Mouse (Mus musculus): ENCODE results near the gene Cyld.
"Not testable (repeated sequence)": the region's sequence is repeated elsewhere in the genome, so short reads cannot be mapped to it uniquely, and the experiment has no call there.

The Cyld gene

DNA sequence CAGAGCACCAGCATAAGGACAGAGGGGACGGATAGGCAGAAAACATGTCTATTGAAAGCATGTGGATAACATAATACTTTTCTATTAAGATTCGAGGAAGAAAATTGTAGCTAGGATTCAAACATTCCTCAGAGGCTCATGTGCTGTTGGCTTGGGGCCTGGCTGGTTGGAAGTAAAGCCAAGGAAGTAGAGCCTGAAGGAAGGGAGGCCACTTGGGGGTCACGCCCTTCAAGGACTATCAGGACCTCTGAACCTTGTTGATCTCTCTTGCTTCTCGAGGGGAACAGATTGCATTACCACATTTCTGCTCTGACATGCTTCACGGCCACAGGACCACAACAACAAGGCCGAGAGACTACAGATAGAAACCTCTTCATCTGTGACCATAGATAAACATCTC lies 7.7 kb upstream of the Cyld start:
- no peak for DNase-seq (ENCODE audit: low read depth)

DNA sequence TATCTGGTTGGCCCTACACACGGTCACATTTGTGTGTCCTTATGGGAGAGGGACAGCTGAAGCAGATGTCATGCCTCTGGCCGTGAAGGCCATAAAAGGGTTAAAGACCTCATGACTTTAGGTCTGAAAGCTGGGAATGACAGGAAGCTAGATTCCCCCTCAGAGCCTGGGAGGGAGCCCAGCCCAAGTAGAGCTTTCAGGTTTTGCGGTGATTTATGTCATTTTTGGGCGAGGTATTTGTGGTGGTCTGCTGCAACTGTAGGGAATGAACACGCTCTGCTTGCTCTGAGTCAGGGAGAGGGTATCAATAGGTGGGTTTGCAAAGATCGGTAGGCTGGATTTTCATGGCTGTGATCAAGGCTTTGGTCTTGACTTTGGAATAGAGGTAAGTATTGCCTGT lies 6.9 kb upstream of the Cyld start:
- no peak for DNase-seq (ENCODE audit: low read depth)

DNA sequence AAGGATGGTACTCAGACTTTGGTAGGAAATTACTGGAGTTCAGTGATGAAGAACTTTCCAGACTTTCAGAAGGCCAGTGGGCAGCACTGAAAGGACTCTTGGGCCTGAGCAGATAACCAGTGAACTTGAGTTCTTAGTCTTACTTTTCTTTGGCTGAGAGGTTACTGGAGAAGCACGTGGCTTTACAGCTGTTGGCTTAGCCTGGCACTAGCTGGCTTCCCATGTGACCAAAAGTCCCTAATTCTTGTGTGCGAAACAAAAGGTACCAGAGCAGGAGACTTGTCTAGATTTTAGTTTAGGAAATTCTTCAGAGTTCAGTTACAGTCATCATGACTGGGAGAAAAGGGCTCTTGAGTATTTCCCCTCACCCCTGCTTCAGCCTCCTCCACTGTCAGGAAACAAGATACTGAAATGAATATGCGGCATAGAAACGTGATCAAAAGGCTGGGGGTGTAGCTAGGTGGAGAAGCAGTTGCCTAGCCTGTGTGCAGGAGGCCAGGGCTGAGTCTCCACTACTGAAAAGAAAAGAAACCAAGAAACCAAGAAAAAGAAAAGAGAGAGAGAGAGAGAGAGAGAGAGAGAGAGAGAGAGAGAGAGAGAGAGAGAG lies 5.4 kb upstream of the Cyld start:
- DNase-seq (ENCODE audit: low read depth), result no peak

DNA sequence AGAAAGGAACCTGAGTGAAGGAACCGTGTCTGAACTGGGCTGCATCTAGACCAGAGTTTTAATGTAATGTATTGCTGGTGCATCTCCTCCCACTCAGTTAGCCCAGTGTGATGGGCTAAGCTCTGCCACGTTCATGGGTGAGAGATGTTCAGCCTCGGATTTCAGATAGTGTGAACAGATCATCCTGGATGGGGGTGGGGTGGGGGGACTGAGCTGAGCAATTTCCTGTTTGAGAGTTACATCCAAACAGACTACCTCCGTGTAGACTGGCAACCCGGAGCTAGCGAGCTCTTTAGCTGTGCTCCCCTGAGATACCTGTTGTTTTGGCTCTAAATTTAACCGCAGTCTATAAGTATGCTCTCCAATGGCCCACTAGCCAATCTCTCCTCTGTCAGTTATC lies 4.9 kb upstream of the Cyld start:
- no peak for DNase-seq (ENCODE audit: low read depth)

DNA sequence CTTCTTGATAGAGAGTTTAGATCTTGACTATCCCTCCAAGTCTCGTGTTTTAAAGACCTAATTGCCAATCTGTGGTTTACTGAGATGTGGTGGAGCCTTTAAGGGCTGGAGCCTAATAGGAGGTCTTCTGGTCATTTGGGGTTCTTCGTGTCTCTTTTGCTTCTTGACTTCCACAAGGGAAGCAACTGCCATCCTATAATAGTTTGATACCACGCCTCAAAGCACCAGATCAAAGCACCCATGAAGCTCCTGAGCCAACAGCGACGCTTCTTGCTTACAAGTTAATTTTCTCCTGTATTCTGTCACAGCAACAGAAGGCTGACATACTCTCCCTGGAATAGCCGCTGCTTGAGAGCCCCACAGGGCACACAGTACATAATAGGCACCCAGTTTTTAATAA lies 4.0 kb upstream of the Cyld start:
- no peak for DNase-seq (ENCODE audit: low read depth)

DNA sequence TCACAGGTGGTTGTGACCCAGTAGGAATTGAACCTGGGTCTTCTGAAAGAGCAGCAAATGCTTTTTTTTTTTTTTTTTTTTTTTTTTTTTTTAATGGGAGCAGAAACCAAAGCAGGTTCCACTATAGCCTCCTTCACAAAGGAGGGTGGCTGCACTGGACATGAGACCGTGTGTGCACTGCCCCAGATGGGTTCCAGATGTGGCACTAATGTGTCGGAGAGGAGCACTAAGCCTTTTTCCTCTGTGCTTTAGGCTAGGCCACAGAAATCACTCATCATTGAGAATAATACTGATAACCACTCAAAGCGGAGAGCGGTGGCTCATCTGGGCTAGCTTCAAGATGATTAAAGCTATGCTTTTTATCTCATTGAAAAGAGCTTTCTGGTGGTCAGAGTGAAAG lies 3.5 kb upstream of the Cyld start:
- DNase-seq (ENCODE audit: low read depth), result no peak

DNA sequence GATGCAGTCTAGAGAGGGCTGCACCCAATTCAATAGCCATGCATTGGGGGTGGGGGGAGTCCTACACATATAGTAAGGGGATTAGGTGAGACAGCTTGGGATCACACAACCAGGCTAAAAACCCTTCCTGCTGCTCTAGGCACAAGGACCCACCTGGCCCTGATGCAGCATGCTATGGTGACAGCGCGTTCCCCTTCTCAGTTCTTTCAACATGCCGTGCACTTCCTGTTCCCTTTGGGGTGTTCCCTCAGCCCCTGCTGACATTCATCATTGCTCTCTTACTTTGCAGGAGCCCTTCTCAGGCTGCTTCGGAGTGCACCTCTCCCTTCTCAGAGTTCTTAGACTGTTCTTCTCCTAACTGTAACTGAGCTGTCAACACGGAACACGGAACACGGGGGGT lies 2.5 kb upstream of the Cyld start:
- DNase-seq (ENCODE audit: low read depth), result no peak

DNA sequence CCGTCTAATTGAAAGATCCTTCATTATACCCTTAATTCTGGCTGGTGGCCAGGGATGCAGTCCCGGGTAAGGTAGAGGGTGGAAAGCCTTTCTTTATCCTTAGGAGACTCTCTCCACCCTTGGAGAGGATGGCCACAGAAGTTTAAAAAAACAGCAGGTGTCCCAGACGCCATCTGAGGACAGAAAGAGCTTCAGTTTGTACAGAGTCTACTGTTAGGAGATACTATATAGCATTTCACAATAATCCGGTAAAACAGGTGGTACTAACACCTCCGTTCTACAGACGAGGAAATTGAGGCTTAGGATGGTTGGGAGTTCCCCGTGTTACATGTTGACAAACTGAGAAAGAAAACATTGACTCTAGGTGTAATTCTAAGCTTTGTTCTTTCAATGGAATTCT lies 600 bp upstream of the Cyld start:
- DNase-seq (ENCODE audit: low read depth), result no peak

DNA sequence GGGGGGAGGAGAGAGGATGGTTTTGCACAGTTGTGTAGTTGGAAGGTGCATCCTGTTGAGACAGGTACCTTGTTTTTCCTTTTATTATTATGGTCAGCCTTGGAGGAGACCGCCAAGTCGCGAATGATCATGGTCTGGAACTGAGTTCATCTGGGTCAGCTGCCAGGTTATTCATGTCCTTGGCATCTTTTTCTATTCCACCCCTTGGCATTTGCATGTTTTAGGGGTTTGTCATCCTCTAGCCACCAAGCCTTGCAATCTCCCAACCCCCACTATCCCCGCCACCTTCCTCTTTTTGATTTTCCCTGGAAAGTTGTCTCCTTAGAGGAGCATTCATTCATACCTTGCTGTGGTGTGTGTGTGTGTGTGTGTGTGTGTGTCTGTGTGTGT lies 809 bp downstream of the Cyld start:
- no peak for DNase-seq (ENCODE audit: low read depth)

DNA sequence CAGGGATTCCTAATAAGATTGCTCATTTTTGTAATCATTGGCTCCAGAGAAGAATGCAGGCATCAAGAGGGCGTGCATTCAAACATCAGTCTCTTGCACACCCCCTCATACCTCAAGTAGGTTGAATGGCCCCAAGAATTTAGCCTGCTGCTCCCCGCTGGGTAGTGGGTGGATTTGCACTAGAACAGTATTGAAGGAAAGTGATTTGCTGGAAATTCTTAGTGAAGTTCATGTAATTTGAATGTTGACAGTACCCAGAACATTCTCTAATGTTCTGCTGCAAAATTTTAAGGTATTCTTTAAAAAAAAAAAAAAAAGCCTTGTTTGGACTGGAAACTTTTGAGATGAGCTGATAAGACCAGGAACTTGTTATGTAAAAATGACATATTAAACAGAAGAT lies 1.2 kb downstream of the Cyld start:
- DNase-seq (ENCODE audit: low read depth), result no peak

DNA sequence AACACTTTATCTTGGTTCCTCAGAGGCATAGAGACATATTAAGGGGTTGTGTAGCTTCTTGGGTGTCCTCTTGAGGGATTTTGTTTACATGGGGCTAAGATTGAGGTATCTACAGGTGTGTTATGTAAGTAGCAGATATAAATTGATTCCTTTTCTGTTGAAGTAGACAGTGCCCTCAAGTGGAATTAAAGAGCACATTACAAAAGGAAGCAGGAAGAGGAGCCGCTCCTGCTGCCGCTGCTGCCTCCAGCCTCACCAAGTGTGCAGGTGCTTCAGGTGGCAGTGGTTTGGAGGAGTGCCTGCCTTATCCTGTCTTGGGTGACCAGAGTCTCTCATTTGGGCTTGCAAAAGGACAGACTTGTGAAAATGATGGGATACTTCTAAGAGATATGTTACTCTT lies 4.8 kb downstream of the Cyld start:
- DNase-seq (ENCODE audit: low read depth), result no peak

DNA sequence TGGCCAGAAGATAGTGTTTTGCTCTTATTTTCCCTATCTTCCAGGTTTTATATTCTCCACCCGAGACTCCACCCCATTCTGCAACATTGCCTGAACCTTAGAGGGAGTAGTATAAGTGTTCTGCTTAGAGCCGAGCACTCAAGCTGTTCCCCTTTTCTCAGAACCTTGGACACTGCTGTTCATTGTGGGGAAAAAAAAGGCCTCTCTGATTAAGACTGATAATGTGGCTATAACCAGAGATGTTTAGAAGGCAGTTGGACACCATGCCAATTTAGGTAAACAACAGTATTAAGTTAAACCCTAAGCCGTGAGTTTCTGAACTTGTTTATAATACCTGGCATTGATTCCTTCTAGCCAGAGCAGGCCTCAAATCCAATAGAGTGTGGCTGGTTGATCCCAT lies 6.0 kb downstream of the Cyld start:
- DNase-seq (ENCODE audit: low read depth), result no peak

DNA sequence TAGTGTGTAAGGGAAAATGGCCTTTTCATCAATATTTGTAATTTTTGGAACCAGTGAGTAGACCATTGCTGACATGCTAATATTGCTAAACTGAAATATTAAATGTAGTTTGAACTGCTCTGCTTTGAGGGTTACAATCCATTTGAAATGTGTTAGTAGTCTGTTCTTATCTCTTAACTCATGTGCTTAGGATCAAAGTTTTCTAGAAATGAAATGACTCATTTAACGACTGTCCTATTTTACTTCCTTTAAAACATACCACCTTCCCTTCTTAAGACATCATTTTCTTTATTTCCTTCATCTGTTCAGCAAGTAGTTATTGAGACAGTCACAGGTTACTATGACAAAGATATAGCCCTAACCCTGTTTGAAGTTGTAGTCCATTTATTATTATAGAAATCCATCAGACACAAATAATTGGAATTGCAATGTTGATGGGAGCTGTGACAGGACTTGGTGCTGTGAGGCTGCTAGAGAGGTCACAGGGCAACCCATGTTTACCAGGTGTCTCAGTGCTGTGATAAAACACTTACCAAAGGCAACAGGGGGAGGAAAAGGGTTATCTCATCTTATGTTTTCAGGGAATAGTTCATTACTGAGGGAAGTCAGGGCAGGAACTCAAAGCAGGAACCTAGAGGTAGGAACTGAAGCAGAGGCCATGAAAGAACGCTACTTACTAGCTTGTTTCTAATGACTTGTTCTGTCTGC lies 26.6 kb downstream of the Cyld start:
- DNase-seq (ENCODE audit: low read depth), result no peak

DNA sequence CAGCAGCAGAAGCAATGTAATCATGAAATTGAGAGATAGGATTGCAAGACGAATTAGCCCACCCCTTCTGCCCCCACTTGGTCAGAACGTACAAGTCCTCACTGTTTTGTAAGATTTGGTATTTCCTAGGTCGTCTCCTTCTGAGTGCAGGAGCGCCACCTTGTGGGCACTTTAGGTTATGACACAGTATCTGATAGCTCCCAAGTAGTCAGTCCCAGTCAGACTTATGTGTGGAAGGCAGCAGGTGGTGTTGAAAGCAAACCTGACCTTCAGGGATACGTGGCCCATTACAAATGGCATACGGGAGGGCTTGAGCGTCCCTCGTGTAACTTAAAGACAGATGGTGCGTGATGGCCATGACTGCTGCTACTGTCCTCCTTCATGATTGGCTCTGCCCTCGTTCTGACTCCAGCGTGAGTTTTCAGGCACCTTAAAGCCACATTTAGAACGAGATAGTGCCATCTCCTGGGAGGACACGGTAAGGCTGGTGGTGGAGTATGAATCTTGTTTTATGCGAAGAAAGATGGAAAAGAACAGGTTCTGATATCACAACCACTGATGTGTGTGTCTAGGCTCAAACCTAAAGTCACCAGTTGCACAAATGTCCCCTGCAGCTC lies 58.5 kb downstream of the Cyld start:
- peak; percentile 76 for DNase-seq (ENCODE audit: low read depth)

DNA sequence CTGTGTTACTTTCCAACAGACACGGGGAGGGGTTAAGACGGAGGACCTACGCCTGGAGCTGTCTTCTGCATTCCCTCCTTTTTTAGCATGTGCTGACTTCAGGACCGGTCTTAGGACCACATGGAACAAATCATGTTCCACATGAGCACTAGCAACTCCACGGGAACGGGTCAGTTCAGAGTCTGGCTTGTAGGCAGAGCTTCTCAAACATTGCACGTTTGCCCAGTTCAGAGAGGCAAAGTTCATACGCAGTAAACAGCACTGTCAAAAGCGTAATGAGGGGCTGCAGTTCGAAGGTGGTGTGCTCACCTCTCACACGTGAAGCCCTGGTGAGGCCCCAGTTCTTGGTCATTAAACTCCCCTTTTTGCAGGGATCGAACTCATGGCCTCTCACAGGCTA lies 65.2 kb downstream of the Cyld start:
- no peak for DNase-seq (ENCODE audit: low read depth)

DNA sequence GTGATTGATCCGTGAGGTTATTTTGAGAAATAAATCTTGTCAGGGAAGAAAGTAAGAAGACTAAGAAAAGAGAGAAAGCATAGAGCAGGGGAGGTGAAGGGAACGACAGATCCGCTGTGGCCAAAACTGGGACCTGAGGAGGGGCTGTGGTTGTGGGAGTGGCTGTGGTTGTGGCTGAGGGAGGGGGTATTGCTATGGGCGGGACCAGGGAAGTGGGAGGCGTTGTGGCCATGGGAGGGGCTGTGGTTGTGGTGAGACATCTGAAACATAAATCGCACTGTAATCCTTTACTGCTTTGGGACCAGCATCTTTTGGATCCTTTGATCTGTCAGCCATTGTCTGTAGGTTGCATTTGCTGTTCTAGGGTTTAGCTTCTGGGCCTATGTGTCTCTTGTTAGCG lies 74.4 kb downstream of the Cyld start:
- DNase-seq (ENCODE audit: low read depth), result no peak

DNA sequence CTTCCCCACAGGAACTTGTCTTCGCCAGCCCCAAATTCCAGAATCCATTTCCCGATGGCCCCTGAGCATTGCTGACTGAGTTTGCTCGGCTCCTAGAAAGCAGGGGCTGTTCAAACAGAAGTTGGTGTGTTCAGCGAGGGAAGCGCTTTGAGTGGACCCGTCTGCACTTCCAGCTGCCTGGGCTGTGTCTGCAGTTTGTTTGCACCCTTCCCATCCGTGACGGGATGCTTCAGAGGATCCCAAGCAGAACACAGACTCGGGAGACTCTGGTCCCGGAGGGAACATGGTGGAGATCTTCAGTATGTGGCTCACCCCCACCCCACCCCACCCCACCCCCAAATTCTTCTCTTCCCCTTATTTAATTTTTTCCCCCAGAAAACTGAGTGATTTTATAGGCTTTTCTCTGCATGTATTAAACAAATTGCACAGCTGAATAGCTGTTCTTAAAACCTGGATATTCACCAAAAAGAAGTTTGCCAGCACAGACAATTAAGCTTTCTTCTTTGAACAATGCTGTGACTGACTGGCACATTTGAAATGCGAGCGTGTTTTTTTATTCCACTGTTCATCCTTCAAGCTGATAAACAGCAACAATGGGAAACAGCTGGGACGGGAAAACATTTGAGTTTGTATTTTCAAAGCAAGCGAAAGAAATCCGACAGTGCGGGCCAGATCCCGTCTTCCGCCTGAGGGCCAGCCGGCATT lies 77.9 kb downstream of the Cyld start:
- DNase-seq (ENCODE audit: low read depth), result no peak

DNA sequence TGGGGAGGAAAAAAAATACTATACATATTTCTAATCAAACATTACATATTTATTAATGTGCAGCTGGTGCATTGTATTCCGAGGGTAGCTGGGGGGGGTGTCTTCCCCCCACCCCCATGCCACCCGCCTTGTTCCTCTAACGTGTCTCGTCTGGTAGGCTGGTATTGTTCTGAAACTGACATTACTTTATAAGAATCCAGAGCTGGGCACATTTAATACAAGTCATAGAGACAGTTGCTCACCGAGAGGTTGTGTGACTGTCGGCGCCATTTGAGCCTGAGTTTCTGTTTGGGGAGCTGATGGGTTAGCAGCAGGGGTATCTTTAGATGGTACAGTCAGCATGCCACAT lies 78.4 kb downstream of the Cyld start:
- DNase-seq (ENCODE audit: low read depth), result no peak

DNA sequence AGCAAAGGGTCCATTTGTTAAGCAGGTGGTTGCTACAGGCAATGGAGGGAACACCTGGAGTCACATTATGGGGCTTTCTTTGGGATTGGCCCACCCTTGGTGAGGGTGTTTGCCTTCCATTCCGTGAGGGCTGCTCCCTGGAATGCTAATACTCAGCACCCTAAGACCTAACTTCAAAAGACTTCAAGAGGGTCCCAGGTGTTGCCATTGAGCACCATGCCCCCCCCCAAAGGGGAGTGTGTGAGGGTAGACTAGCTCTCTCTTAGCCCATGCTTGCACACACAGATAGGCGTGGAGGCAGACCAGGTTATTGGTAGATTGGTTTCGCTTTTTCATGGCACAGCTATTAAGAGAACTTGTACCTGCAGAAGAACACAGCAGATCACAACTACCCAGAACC lies 83.3 kb downstream of the Cyld start:
- no peak for DNase-seq (ENCODE audit: low read depth)

DNA sequence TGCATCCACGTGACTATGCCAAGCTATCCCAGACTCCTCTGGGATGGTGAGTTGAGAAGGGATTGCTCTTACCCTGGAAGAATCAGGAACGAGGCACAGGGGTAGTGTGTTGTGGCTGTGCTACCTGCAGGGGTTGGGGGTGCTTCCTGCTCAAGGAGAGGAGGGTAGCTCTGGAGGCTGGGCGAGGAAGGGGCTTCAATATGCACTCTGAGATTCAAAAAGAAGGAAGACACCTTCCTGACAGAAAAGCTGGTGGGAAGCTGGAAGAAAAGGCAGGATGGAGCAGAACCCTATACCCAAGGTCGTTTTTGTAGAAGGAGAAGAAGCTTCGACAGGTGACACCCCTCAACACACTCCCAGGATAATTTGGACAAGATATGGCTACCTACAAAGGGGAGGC lies 84.5 kb downstream of the Cyld start:
- DNase-seq (ENCODE audit: low read depth), result no peak

DNA sequence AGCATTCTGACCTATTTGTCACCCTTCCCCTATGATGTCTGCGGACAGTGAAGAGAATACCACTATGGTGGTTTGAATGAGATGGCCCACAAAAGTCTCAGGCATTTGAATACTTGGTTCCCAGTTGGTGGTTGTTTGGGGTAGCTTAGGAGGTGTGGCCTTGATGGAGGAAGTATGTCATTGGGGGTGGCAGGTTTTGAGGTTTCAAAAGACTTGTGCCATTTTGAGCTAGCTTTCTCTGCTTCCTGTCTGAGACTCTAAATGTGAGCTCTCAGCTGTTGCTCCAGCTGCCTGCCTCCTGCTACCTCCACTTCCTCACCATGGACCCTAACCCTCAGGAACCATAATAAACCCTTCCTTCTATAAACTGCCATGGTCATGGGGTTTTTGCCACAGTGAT lies 86.9 kb downstream of the Cyld start:
- DNase-seq (ENCODE audit: low read depth), result no peak

DNA sequence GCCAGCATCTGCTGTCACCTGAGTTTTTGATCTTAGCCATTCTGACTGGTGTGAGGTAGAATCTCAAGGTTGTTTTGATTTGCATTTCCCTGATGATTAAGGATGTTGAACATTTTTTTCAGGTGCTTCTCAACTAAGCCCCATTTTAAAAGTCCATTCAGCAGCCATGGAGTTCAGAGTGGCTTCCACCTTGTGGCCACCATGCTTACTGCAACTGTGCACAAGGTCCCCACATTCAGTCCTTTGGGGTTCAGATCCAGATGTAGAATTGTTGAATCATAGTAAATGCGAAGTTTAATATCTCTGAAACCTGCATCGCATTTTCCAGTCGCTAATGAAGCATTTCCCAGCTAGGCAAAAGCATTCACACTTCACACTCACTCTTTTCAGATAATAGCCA lies 91.5 kb downstream of the Cyld start:
- not testable (repeated sequence) for DNase-seq (ENCODE audit: low read depth)

DNA sequence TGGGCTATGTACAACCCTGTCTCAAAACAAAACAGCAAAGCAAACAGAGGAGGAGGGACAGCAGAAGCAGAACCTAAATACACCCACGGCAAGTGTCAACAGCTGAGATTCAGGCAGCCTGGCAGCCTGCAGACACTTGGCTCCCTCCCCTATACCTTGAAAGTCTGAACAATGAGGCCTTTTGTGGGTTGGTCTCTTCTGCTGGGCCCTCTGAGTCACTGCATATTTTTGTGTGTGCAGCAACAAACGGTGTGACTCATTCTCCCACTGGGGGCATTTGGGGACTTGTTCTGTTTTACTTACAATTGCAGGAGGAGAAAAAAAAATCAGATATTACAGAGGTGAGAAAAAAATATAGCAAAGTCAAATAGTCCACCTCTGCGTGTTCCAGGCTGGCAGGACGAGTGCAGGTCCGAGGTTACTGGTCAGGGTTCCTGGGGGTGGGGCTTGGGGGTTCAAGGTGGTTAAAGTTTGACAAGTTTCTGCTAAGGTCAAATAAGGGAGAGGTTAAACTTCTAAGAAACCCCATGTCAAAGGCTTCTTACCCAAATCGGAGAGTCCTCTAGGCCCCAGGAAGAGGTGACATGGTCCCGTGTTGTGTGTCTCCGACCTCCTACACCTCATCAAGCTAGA lies 96.0 kb downstream of the Cyld start:
- DNase-seq (ENCODE audit: low read depth), result no peak
